Mouse (Mus musculus): ENCODE measurements around the gene Cdhr5. TPM values are rescaled to one million over a fixed set of nuclear protein-coding genes. Genes with fewer than 3 reads are reported as not detected.

The Cdhr5 gene
- polyA plus RNA-seq, 1 experiment from 2014 or later = 17.0 TPM

DNA sequence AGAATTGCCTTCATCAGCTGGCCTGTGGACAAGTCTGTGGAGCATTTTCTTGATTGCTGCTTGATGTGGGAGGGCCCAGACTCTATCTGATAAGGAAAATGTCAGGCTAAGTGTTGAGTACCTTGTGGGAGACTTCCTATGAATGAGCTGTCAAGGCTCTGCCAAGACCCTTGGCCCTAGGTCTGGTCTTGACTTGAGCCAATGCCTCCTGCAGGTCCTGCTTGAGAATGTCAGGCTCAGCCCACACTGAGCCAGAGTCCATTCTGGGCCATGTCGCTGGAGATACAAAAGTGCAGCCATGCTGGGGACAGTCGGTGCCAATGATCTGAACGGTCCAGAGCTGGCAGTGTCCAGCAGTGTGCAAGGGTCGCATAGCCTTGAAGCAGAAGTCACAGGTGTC is 6.2 kb upstream of the Cdhr5 start:
- H3K4me3 ChIP-seq (replicated peaks; ENCODE audit: low read length) = no peak overlapping the region
- H3K27me3 ChIP-seq (ENCODE audit: control insufficient read depth, insufficient read depth, low read length) = no peaks in the 10 kb centered on the region
- no peaks in the 10 kb centered on the region for H3K36me3 ChIP-seq (ENCODE audit: control insufficient read depth, insufficient read depth, low read length)
- ATAC-seq (ENCODE audit: insufficient read depth, low FRiP score) = no peak
- 77% methylated on average over 4 of the region's 4 CpGs for WGBS
- H3K4me2 ChIP-seq (ENCODE audit: low read depth, low read length) = no peak overlapping the region
- no peak overlapping the region for H3K9ac ChIP-seq (ENCODE audit: low read length)
- peaks cover 5% of the 10 kb centered on the region; the same call in 1 of the 2 replicates for H3K4me1 ChIP-seq (ENCODE audit: control insufficient read depth, insufficient read depth, low read length)
- no peaks in the 10 kb centered on the region for H3K9me3 ChIP-seq (replicated peaks; ENCODE audit: control insufficient read depth, low read length)
- no peak overlapping the region for H3K27ac ChIP-seq (ENCODE audit: low read length)

- 50% methylated on average over 6 of the region's 6 CpGs for WGBS
- Histone ChIP-seq H3K4me1 (ENCODE audit: control insufficient read depth, insufficient read depth, low read length) (peaks cover 5% of the 10 kb centered on the region; the same call in 1 of the 2 replicates), H3K9ac (ENCODE audit: low read length) (no peak overlapping the region), H3K4me2 (ENCODE audit: low read depth, low read length) (no peak overlapping the region), H3K4me3 (replicated peaks; ENCODE audit: low read length) (no peak overlapping the region), H3K9me3 (replicated peaks; ENCODE audit: control insufficient read depth, low read length) (no peaks in the 10 kb centered on the region), H3K36me3 (ENCODE audit: control insufficient read depth, insufficient read depth, low read length) (no peaks in the 10 kb centered on the region), H3K27me3 (ENCODE audit: control insufficient read depth, insufficient read depth, low read length) (no peaks in the 10 kb centered on the region), H3K27ac (ENCODE audit: low read length) (no peak overlapping the region)
- no peak for ATAC-seq (ENCODE audit: insufficient read depth, low FRiP score)
Observed at GRCm38 (mm10) chr7:141281442-141281841, 4.9 kb upstream of the Cdhr5 start.

DNA sequence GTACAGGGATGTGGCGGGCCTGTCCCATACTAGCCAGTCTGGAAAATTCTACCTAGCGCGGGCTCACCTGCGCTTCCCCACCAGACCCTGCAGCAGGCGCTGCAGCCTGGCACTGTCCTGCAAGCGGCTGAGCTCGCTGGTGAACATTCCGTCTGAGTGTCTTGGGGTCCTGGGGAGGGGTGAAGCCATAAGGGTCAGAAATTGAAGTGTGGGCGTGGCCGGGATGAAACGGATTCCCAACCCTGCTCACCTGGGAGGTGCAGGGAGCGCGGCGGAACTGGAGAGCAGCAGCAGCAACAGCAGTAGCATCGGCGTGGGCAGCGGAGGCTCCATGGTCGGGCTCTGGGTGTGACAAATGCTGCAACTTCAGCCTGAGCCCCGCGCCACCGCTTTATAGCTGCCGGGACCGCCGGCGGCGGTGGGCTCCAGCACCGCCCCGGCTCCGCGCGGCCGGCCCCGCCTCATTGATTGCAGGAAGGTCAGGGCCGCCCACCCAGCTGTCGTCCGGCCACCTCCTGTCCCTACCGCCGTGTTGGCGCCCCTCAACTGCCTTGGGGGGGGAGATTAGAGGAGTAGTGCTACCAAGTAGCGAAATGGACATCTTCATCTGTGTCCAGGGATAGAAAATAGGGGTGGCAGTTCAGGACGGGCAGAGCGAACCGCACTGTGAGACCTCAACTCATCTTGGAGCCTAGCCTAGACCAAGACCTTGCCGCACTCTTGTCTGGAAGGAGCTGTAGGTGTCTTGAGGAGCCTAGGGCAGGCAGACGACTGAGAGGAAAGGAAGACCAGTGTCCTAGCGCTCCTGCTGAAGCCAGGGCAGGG is 2.4 kb upstream of the Cdhr5 start, which contains the start of gene Sct:
TSS of gene Sct (minus strand) at position 368 of the 825 bp plus-strand sequence.
- peak within 1 kb of the TSS; percentile 70 for H3K9ac ChIP-seq (ENCODE audit: low read length)
- H3K4me3 ChIP-seq (replicated peaks; ENCODE audit: low read length) = peak within 1 kb of the TSS; percentile 41
- no peaks in the 10 kb centered on the region for H3K36me3 ChIP-seq (ENCODE audit: control insufficient read depth, insufficient read depth, low read length)
- H3K27me3 ChIP-seq (ENCODE audit: control insufficient read depth, insufficient read depth, low read length) = no peaks in the 10 kb centered on the region
- H3K4me2 ChIP-seq (ENCODE audit: low read depth, low read length) = peak within 1 kb of the TSS; percentile 95
- H3K4me1 ChIP-seq (ENCODE audit: control insufficient read depth, insufficient read depth, low read length) = peaks cover 5% of the 10 kb centered on the region; the same call in 1 of the 2 replicates
- WGBS = 2% methylated on average over 46 of the region's 46 CpGs
- no peaks in the 10 kb centered on the region for H3K9me3 ChIP-seq (replicated peaks; ENCODE audit: control insufficient read depth, low read length)
- ATAC-seq (ENCODE audit: insufficient read depth, low FRiP score) = peak; percentile 34; the same call in 1 of the 2 replicates
- H3K27ac ChIP-seq (ENCODE audit: low read length) = no peak within 1 kb of the TSS

DNA sequence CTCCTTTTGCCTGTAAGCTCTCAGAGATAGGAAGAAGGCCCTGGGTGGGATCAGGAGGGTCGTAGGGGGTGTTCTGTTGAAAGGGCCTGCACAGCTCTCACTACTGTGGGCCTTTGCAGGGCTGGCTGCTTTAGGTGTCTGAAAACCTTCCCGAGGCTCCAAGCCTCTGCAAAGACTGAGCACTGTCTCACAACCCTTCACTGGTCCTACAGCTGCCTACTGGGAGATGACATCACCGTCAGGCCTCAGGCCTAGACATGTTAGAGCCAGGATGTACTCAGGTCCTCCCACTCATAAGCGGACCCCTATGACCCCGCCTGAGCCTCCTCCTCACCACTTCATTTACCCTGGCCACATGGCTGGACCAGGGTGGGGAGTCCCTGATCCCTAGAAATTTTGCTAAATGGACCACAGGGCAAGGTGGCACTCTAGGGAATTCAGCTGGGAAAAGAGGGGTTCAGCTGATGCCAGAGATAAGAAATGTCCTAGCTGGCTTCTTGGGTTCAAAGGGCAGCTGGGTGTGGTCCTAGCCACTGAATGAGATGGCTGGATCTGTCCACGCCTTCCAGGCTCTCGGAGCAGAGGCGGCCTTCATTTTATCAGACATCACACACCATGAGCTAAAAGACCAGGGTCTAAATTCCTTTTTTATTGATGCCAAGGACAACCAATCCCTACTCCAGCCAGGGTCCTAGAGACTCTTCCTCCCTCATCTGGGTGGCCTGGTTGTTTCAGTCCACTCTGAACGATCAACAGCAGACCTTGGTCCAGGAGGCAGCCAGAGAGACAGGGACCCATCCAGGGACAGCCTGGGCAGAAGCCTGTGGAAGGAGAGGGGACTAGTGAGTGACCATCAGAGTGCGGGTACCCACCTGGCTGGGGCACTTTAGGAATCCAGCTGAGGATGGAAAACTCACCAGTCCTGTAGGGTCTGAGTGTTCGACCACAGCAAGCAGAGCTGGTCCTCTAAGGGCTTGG is 1.4 kb upstream of the Cdhr5 start:
- Histone ChIP-seq H3K9me3 (replicated peaks; ENCODE audit: control insufficient read depth, low read length) (no peaks in the 10 kb centered on the region), H3K27ac (ENCODE audit: low read length) (no peak overlapping the region), H3K9ac (ENCODE audit: low read length) (0 out of 2 replicates have a peak overlapping the region, but pooled peaks have one; percentile 41), H3K36me3 (ENCODE audit: control insufficient read depth, insufficient read depth, low read length) (no peaks in the 10 kb centered on the region), H3K27me3 (ENCODE audit: control insufficient read depth, insufficient read depth, low read length) (no peaks in the 10 kb centered on the region), H3K4me2 (ENCODE audit: low read depth, low read length) (peak overlapping the region; percentile 95; the same call in 1 of the 2 replicates), H3K4me1 (ENCODE audit: control insufficient read depth, insufficient read depth, low read length) (peaks cover 5% of the 10 kb centered on the region; the same call in 1 of the 2 replicates), H3K4me3 (replicated peaks; ENCODE audit: low read length) (no peak overlapping the region)
- WGBS = 74% methylated on average over 11 of the region's 11 CpGs
- ATAC-seq (ENCODE audit: insufficient read depth, low FRiP score) = no peak

GRCm38 (mm10) chr7:141275356-141275755 is 1.2 kb downstream of the Cdhr5 start:
- no peak overlapping the region for H3K4me3 ChIP-seq (replicated peaks; ENCODE audit: low read length)
- H3K4me2 ChIP-seq (ENCODE audit: low read depth, low read length) = no peak overlapping the region
- no peak for ATAC-seq (ENCODE audit: insufficient read depth, low FRiP score)
- no peaks in the 10 kb centered on the region for H3K9me3 ChIP-seq (replicated peaks; ENCODE audit: control insufficient read depth, low read length)
- WGBS = 78% methylated on average over 9 of the region's 9 CpGs
- peaks cover 5% of the 10 kb centered on the region; the same call in 1 of the 2 replicates for H3K4me1 ChIP-seq (ENCODE audit: control insufficient read depth, insufficient read depth, low read length)
- no peak overlapping the region for H3K27ac ChIP-seq (ENCODE audit: low read length)
- no peaks in the 10 kb centered on the region for H3K27me3 ChIP-seq (ENCODE audit: control insufficient read depth, insufficient read depth, low read length)
- no peaks in the 10 kb centered on the region for H3K36me3 ChIP-seq (ENCODE audit: control insufficient read depth, insufficient read depth, low read length)
- H3K9ac ChIP-seq (ENCODE audit: low read length) = no peak overlapping the region

GRCm38 (mm10) chr7:141270631-141271030 is 6.0 kb downstream of the Cdhr5 start:
- Histone ChIP-seq H3K27ac (ENCODE audit: low read length) (no peak overlapping the region), H3K36me3 (ENCODE audit: control insufficient read depth, insufficient read depth, low read length) (no peaks in the 10 kb centered on the region), H3K27me3 (ENCODE audit: control insufficient read depth, insufficient read depth, low read length) (no peaks in the 10 kb centered on the region), H3K4me1 (ENCODE audit: control insufficient read depth, insufficient read depth, low read length) (no peaks in the 10 kb centered on the region; the same call in 1 of the 2 replicates), H3K9me3 (replicated peaks; ENCODE audit: control insufficient read depth, low read length) (no peaks in the 10 kb centered on the region), H3K4me2 (ENCODE audit: low read depth, low read length) (no peak overlapping the region), H3K4me3 (replicated peaks; ENCODE audit: low read length) (no peak overlapping the region), H3K9ac (ENCODE audit: low read length) (no peak overlapping the region)
- WGBS = 83% methylated on average over 3 of the region's 3 CpGs
- no peak for ATAC-seq (ENCODE audit: insufficient read depth, low FRiP score)

GRCm38 (mm10) chr7:141269273-141269545 is 7.4 kb downstream of the Cdhr5 start:
- WGBS = 74% methylated on average over 14 of the region's 14 CpGs
- no peak for ATAC-seq (ENCODE audit: insufficient read depth, low FRiP score)
- H3K4me2 ChIP-seq (ENCODE audit: low read depth, low read length) = peak overlapping the region; percentile 21; the same call in 1 of the 2 replicates

GRCm38 (mm10) chr7:141268466-141269272 is 7.9 kb downstream of the Cdhr5 start:
- Histone ChIP-seq H3K36me3 (ENCODE audit: control insufficient read depth, insufficient read depth, low read length) (no peaks in the 10 kb centered on the region), H3K4me2 (ENCODE audit: low read depth, low read length) (peak overlapping the region; percentile 21; the same call in 1 of the 2 replicates), H3K4me1 (ENCODE audit: control insufficient read depth, insufficient read depth, low read length) (peaks cover 4% of the 10 kb centered on the region; the same call in 1 of the 2 replicates), H3K27me3 (ENCODE audit: control insufficient read depth, insufficient read depth, low read length) (no peaks in the 10 kb centered on the region), H3K27ac (ENCODE audit: low read length) (no peak overlapping the region), H3K9ac (ENCODE audit: low read length) (peak overlapping the region; percentile 10; the same call in 1 of the 2 replicates), H3K4me3 (replicated peaks; ENCODE audit: low read length) (no peak overlapping the region), H3K9me3 (replicated peaks; ENCODE audit: control insufficient read depth, low read length) (no peaks in the 10 kb centered on the region)
- 65% methylated on average over 24 of the region's 24 CpGs for WGBS
- ATAC-seq (ENCODE audit: insufficient read depth, low FRiP score) = no peak

More at GRCm38 (mm10) chr7:141269273-141269545, 7.4 kb downstream of the Cdhr5 start:
- Histone ChIP-seq H3K9ac (ENCODE audit: low read length) (peak overlapping the region; percentile 10; the same call in 1 of the 2 replicates), H3K9me3 (replicated peaks; ENCODE audit: control insufficient read depth, low read length) (no peaks in the 10 kb centered on the region), H3K27ac (ENCODE audit: low read length) (no peak overlapping the region), H3K27me3 (ENCODE audit: control insufficient read depth, insufficient read depth, low read length) (no peaks in the 10 kb centered on the region), H3K4me1 (ENCODE audit: control insufficient read depth, insufficient read depth, low read length) (peaks cover 4% of the 10 kb centered on the region; the same call in 1 of the 2 replicates), H3K4me3 (replicated peaks; ENCODE audit: low read length) (no peak overlapping the region), H3K36me3 (ENCODE audit: control insufficient read depth, insufficient read depth, low read length) (no peaks in the 10 kb centered on the region)

Data from stomach, embryonic 16.5 days (tissue).